Mouse (Mus musculus): Measurements from ENCODE around the gene Ccser1. TPM values are rescaled to one million over a fixed set of nuclear protein-coding genes. Genes with fewer than 3 reads are reported as not detected.

Gene Ccser1
- total RNA-seq, 2 experiments from 2014 or later = 1.4 TPM; not detected in 1

- ATAC-seq (replicated peaks; ENCODE audit: poor library complexity, severe bottlenecking) = no peak
These were observed 421.8 kb downstream of the Ccser1 start for GRCm38 (mm10) chr6:61601911-61602310.

GRCm38 (mm10) chr6:61614920-61615319, 434.8 kb downstream of the Ccser1 start:
- no peak for ATAC-seq (replicated peaks; ENCODE audit: poor library complexity, severe bottlenecking)

GRCm38 (mm10) chr6:61621707-61622106, 441.6 kb downstream of the Ccser1 start:
- ATAC-seq (replicated peaks; ENCODE audit: poor library complexity, severe bottlenecking) = no peak

GRCm38 (mm10) chr6:61661414-61661813, 481.3 kb downstream of the Ccser1 start:
- no peak for ATAC-seq (replicated peaks; ENCODE audit: poor library complexity, severe bottlenecking)

- ATAC-seq (replicated peaks; ENCODE audit: poor library complexity, severe bottlenecking) = no peak
These were observed 484.4 kb downstream of the Ccser1 start for GRCm38 (mm10) chr6:61664572-61664971.

- ATAC-seq (replicated peaks; ENCODE audit: poor library complexity, severe bottlenecking) = peak; percentile 52; the same call in 1 of the 2 replicates
These were observed 506.9 kb downstream of the Ccser1 start for GRCm38 (mm10) chr6:61687002-61687401.

- ATAC-seq (replicated peaks; ENCODE audit: poor library complexity, severe bottlenecking) = no peak
These were observed 522.9 kb downstream of the Ccser1 start for GRCm38 (mm10) chr6:61703003-61703402.

- peak; percentile 69 for ATAC-seq (replicated peaks; ENCODE audit: poor library complexity, severe bottlenecking)
These were observed 541.1 kb downstream of the Ccser1 start for GRCm38 (mm10) chr6:61721220-61721619.

- ATAC-seq (replicated peaks; ENCODE audit: poor library complexity, severe bottlenecking) = no peak
These were observed 548.9 kb downstream of the Ccser1 start for GRCm38 (mm10) chr6:61729065-61729464.

GRCm38 (mm10) chr6:61730088-61730880, 550.2 kb downstream of the Ccser1 start:
- ATAC-seq (replicated peaks; ENCODE audit: poor library complexity, severe bottlenecking) = no peak

GRCm38 (mm10) chr6:61746346-61746745, 566.2 kb downstream of the Ccser1 start:
- no peak for ATAC-seq (replicated peaks; ENCODE audit: poor library complexity, severe bottlenecking)

- ATAC-seq (replicated peaks; ENCODE audit: poor library complexity, severe bottlenecking) = no peak
These were observed 582.0 kb downstream of the Ccser1 start for GRCm38 (mm10) chr6:61762135-61762534.

- ATAC-seq (replicated peaks; ENCODE audit: poor library complexity, severe bottlenecking) = no peak
These were observed 583.3 kb downstream of the Ccser1 start for GRCm38 (mm10) chr6:61763379-61763778.

- no peak for ATAC-seq (replicated peaks; ENCODE audit: poor library complexity, severe bottlenecking)
These were observed 585.7 kb downstream of the Ccser1 start for GRCm38 (mm10) chr6:61765801-61766200.

- no peak for ATAC-seq (replicated peaks; ENCODE audit: poor library complexity, severe bottlenecking)
These were observed 587.0 kb downstream of the Ccser1 start for GRCm38 (mm10) chr6:61767151-61767550.

- no peak for ATAC-seq (replicated peaks; ENCODE audit: poor library complexity, severe bottlenecking)
These were observed 606.6 kb downstream of the Ccser1 start for GRCm38 (mm10) chr6:61786706-61787105.

GRCm38 (mm10) chr6:61800889-61801288, 620.8 kb downstream of the Ccser1 start:
- ATAC-seq (replicated peaks; ENCODE audit: poor library complexity, severe bottlenecking) = no peak

- ATAC-seq (replicated peaks; ENCODE audit: poor library complexity, severe bottlenecking) = no peak
These were observed 625.4 kb downstream of the Ccser1 start for GRCm38 (mm10) chr6:61805481-61805880.

- ATAC-seq (replicated peaks; ENCODE audit: poor library complexity, severe bottlenecking) = no peak
These were observed 637.6 kb downstream of the Ccser1 start for GRCm38 (mm10) chr6:61817716-61818115.

- no peak for ATAC-seq (replicated peaks; ENCODE audit: poor library complexity, severe bottlenecking)
These were observed 696.2 kb downstream of the Ccser1 start for GRCm38 (mm10) chr6:61876302-61876701.

GRCm38 (mm10) chr6:61898238-61898637, 718.1 kb downstream of the Ccser1 start:
- no peak for ATAC-seq (replicated peaks; ENCODE audit: poor library complexity, severe bottlenecking)

- no peak for ATAC-seq (replicated peaks; ENCODE audit: poor library complexity, severe bottlenecking)
These were observed 722.6 kb downstream of the Ccser1 start for GRCm38 (mm10) chr6:61902715-61903114.

Data from granulocyte monocyte progenitor cell, adult 5-6 weeks (primary cell).